Mouse (Mus musculus): ENCODE results near the gene Sfpq.
"Not testable (repeated sequence)": the region's sequence is repeated elsewhere in the genome, so short reads cannot be mapped to it uniquely, and the experiment has no call there.

Sfpq gene

DNA sequence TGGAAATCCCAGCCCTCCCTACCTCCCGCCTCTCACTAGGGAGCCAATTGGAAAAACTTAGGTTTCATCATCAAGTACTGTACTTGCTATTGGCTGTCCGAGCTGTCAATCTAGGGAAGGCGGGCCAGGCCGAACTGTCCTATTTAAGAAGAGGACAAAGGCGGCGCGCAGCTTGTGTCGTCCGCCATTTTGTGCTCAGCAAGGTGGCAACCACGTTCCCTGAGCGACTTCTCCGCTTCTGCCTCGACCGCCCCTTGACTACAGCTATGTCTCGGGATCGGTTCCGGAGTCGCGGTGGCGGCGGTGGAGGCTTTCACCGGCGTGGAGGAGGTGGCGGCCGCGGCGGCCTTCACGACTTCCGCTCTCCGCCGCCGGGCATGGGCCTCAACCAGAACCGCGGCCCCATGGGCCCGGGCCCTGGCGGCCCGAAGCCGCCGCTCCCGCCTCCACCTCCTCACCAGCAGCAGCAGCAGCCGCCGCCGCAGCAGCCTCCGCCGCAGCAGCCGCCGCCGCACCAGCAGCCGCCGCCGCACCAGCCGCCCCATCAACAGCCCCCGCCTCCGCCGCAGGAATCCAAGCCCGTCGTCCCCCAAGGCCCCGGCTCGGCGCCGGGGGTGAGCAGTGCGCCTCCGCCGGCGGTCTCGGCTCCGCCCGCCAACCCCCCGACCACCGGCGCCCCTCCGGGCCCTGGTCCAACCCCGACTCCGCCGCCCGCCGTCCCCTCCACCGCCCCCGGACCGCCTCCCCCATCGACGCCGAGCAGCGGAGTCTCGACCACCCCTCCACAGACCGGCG, at the start of gene Sfpq:
Gene Sfpq, plus strand, starts transcription at position 174 of the 795 bp plus-strand sequence.
- peak; percentile 100 for DNase-seq (ENCODE audit: low read depth)

- peak; percentile 68 for DNase-seq (ENCODE audit: low read depth)
These were observed 43.7 kb upstream of the Sfpq start for GRCm38 (mm10) chr4:126977467-126977866.

DNA sequence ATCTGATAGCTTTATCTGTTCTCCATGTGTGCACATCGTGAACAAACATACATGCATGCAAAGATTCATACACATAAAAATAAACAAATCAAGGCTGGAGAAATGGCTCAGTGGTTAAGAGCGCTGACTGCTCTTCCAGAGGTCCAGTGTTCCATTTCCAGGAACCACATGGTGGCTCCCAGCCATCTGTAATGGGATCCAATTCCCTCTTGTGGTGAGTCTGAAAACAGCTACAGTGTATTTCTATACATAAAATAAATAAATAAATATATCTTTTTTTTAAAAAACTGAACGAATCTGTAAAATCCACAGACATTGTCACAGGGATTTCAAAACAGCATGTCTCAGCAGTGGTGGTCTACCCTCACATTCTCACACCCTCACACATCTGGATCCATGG, 42.4 kb upstream of the Sfpq start:
- DNase-seq (ENCODE audit: low read depth): peak; percentile 83

DNA sequence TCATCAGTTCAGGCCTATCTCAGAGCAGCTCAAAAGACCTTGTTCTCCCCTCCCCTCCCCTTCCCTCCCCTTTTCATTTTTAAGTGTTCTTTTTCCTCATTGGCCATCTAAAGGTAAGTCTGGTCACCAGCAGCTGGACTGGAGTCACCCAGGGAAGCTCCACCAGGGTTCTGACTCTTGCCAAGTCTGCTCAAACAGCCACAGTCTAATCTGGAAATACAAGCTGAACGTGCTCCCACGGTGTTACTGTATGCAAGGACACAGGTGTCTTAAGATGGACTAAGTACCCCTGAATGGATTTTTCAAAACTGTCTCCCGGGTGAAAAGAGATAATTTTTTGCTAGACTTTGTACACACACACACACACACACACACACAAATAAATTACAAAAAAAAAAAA, 37.8 kb upstream of the Sfpq start:
- no peak for DNase-seq (ENCODE audit: low read depth)

GRCm38 (mm10) chr4:126983736-126984525, 37.2 kb upstream of the Sfpq start:
- DNase-seq (ENCODE audit: low read depth): not testable (repeated sequence)

GRCm38 (mm10) chr4:126986768-126987167, 34.4 kb upstream of the Sfpq start:
- DNase-seq (ENCODE audit: low read depth): no peak

- no peak for DNase-seq (ENCODE audit: low read depth)
These were observed 32.6 kb upstream of the Sfpq start for GRCm38 (mm10) chr4:126988503-126988902.

DNA sequence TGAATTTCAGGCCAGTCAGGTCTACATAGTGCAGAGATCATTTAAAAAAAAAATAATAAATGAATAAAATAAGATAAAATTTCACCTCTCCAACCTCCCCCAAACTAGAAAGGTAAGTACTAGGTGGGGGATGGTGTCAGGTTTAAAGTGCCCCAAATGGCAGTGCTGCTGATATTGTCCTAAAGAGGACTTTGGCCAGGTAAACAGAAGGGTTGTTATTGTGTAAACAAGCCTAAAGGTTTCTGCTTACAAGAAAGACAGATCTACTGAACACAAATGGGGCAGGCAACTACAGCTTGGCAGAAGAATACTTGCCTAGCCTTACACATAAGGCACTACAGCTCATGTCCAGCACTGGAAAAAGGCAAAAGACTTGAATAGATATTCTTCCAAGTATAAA, 30.6 kb upstream of the Sfpq start:
- no peak for DNase-seq (ENCODE audit: low read depth)

- DNase-seq (ENCODE audit: low read depth): peak; percentile 57
These were observed 28.8 kb upstream of the Sfpq start for GRCm38 (mm10) chr4:126992356-126992755.

DNA sequence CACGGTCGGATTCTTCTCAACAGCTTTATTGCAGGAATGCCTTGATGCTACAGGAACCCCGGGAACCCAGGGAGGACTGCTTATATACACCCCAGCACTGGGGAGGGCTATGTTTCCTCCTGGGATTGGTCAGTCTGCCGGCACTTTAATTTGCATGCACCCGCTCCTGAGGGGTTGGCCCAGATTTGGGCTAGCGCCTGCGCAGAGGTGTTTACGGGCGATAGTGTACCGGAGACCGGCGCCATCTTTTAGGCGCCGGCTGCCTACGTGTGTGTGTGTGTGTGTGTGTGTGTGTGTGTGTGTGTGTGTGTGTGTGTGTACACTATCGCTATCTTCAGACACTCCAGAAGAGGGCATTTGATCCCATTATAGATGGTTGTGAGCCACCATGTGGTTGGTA, 21.8 kb upstream of the Sfpq start:
- not testable (repeated sequence) for DNase-seq (ENCODE audit: low read depth)

GRCm38 (mm10) chr4:127000601-127001105, 20.5 kb upstream of the Sfpq start:
- no peak for DNase-seq (ENCODE audit: low read depth)

- no peak for DNase-seq (ENCODE audit: low read depth)
These were observed 16.7 kb upstream of the Sfpq start for GRCm38 (mm10) chr4:127004384-127004783.

DNA sequence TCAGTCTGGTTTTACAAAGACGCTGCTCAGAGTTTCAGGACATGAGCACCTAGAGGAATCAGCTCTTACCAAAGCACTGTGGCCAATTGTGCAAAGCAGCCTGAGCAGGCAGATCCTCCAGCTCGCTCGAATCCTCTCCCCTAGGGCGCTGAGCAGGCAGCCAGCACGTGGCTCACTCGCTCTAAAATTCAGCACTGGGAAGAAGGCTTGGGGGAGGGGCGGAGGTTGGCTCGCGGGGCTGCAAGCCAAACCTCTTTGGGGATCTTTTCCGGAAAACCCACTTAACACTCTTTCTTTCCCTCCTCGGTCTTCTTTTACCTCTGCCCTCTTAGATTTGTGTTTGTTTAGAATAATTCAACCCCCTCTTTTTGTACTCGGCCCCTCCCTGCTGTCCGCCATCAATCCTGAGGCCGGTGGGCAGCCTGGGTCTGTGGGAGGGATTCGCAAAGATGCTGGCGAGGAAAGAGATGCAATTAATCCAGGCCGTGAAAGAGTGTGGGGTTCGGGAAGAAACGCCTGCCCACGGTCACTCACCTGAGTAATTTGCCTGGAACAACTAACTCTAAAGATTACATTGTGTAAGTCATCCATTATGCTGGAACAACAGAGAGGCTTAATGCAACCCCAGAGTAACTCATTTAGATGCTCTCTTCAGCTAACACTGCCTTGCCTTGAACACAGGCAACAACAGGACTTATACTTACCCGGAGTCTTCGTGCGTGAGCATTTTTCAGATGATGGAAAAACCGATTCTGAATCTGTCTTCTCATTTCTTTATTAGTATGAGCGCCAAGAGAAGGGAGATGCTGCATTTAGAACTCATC, 15.8 kb upstream of the Sfpq start:
- DNase-seq (ENCODE audit: low read depth): peak; percentile 63

DNA sequence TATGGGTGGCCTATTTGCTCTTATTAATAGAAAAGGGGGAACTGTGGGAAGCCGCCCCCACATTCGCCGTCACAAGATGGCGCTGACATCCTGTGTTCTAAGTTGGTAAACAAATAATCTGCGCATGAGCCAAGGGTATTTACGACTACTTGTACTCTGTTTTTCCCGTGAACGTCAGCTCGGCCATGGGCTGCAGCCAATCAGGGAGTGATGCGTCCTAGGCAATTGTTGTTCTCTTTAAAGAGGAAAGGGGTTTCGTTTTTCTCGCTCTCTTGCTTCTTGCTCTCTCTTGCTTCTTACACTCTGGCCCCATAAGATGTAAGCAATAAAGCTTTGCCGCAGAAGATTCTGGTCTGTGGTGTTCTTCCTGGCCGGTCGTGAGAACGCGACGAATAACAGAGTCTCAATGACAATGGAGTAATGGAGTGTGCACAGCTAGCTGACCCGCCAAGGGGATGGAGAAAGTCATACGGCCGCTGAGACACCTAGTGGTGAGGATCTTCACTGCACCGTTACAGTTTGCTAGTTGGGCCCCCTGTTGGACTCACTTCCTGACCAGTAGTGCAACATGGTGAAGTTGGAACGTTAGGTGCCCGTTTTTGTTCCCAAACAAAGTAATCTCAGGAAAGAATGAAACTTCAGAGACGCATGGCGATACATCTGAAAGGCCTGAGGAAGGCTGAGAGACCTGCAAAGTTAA, 5.7 kb upstream of the Sfpq start:
- DNase-seq (ENCODE audit: low read depth): peak; percentile 88

DNA sequence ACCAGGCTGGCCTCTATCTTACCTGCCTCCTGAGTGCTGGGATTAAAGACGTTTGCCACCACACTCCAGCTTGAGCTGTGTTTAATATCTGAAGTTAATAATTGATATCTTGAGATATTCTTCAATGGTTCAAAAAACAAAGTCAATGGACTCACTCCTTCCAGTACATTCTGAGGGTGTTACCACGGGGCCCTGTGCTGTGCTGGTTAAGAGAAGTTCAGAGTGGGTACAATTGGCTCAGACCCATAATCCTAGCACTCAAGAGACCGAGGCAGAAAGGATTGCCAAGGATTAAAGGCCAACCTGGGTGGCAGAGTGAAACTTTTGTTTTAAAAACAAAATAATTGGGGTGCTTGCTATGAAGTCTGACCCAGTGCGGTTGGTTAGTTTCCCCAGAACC, 4.8 kb upstream of the Sfpq start:
- no peak for DNase-seq (ENCODE audit: low read depth)

GRCm38 (mm10) chr4:127020411-127021150, 543 bp upstream of the Sfpq start:
- DNase-seq (ENCODE audit: low read depth): no peak

DNA sequence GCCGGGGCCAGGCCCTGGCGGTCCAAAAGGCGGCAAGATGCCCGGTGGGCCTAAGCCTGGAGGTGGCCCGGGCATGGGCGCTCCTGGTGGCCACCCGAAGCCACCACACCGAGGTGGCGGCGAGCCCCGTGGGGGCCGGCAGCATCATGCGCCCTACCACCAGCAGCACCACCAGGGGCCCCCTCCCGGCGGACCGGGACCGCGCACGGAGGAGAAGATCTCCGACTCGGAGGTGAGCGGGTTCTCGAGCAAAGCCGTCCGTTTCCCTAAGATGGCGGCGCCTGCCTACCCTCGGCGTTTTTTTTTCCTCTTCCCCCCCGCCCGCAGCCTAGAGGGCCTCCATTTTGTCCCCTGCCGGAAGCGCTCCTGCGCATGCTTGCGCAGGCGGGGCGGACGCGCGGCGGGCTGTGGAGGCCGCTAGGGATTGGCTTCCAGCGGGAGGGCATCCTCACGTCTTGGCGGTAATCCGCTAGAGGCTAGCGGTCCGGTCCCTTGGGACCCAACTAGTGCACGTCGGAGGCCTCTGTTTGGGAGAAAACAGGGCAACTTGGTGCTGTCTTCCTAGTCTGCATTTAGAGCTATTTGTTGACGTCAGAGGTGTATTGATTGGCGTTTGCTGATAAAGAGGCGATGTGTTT, 984 bp downstream of the Sfpq start:
- peak; percentile 97 for DNase-seq (ENCODE audit: low read depth)

GRCm38 (mm10) chr4:127023201-127023600, 2.1 kb downstream of the Sfpq start:
- DNase-seq (ENCODE audit: low read depth): no peak

- DNase-seq (ENCODE audit: low read depth): no peak
These were observed 3.1 kb downstream of the Sfpq start for GRCm38 (mm10) chr4:127024240-127024639.

DNA sequence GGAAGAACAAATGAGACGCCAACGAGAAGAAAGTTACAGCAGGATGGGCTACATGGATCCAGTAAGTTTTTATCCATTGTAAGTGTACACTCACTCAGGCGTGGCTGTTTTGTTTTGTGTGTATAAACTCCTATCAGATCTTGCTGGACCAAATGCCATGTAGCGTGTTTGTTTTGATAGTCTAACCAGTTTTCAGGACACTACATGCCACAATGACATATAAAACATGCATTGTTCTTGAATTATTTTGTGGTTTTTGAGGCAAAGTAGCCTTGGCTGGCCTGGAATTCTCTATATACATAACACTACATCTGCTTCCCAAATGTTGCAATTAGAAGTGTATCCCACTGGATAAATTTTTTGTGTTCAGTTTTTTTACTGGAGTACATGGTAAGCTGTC, 5.7 kb downstream of the Sfpq start:
- no peak for DNase-seq (ENCODE audit: low read depth)

Measured in NIH3T3 (cell line).